Mouse (Mus musculus) embryonic facial prominence, embryonic 10.5 days (tissue): ENCODE measurements around the gene Irf2. TPM values are rescaled to one million over a fixed set of nuclear protein-coding genes. Genes with fewer than 3 reads are reported as not detected.
A peak's percentile ranks its signal among the peaks of the same experiment; 100 is the strongest.

Experiments
- DNase-seq: peaks from one replicate; pipeline ENCODE4 v3.0.0-alpha.2; 2017; ENCODE audit warnings: low spot score
- H3K27ac ChIP-seq: fragments of 300-500 bp; sonication (generic); replicated peaks from 2 replicates; pipeline ENCODE4 v1.5.1; 2016; ENCODE audit warnings: mild to moderate bottlenecking
- H3K27me3 ChIP-seq: fragments of 300-500 bp; sonication (generic); replicated peaks from 2 replicates; pipeline ENCODE4 v1.6.1; 2016; ENCODE audit warnings: low read depth, mild to moderate bottlenecking; ENCODE audit not compliant: poor library complexity, severe bottlenecking
- H3K36me3 ChIP-seq: fragments of 300-500 bp; sonication (generic); replicated peaks from 2 replicates; pipeline ENCODE4 v1.6.1; 2016; ENCODE audit warnings: mild to moderate bottlenecking, moderate library complexity
- H3K4me1 ChIP-seq: fragments of 300-500 bp; sonication (generic); 2 replicates; pipeline ENCODE4 v1.6.1; 2016
- H3K4me3 ChIP-seq: fragments of 300-500 bp; sonication (generic); 2 replicates; pipeline ENCODE4 v1.5.1; 2016; ENCODE audit warnings: mild to moderate bottlenecking, moderate library complexity
- H3K9me3 ChIP-seq: fragments of 300-500 bp; sonication (generic); 2 replicates; pipeline ENCODE4 v1.6.1; 2016; ENCODE audit warnings: mild to moderate bottlenecking
- WGBS: fragments of 180-500 bp; shearing (Covaris S2); methylation state at CpG from one replicate; pipeline ENCODE4 v1.1.7; 2016; 5-methylcytosine and 5-hydroxymethylcytosine counted together
- polyA plus RNA-seq: library from polyadenylated mRNA; unstranded; fragments of >200 nt; fragmentation: Nextera tagmentation; extraction: Ambion mirVana; gene quantifications from 2 replicates; pipeline ENCODE4 v1.2.1, GENCODE M21; 2016

Irf2 gene
- polyA plus RNA-seq, 1 experiment from 2014 or later = 9.7 TPM

DNA sequence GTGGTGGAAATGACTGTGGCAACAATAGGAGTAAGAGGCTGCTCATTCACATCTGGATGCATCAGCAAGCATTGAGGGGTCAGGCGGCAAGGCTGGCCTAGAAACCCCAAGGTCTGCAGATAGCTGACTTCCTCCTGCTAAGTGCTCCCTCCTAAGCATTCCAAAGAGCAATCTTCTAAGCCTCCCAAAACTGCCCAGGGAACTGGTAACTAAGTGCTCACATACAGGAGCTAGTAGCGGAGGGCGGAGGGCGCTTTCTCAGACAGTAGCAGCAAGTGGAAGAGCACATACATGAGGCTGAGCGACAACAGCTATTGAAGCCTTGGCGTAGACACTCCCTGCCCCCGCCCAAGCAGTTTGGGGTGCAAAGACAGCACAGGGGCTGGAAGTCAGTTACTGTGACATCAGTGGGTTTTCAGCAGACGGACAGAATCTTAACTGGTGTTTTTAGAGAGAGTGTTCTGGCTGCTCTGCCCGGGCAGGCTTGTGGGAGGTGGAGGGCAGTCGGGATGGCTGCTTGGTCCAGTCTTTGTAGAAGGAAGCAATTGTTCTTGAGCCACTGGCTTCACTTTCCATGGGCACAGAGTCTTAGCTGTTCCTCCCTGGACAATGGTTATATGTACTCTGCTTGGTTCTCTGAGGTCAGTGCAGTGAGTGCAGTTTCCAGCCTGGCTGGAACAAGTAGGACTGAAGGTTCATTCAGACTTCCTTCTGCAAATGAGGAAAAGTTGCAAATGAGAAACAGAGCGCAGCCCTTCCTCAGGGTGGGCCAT is 30.1 kb downstream of the Irf2 start:
- no peaks in the 10 kb centered on the region for H3K27me3 ChIP-seq
- peak overlapping the region; percentile 69 for H3K27ac ChIP-seq
- peak; percentile 37 for DNase-seq
- H3K9me3 ChIP-seq = no peaks in the 10 kb centered on the region
- WGBS = 58% methylated on average over 11 of the region's 11 CpGs
- H3K4me1 ChIP-seq = peaks cover 34% of the 10 kb centered on the region
- no peaks in the 10 kb centered on the region; the same call in 1 of the 2 replicates for H3K36me3 ChIP-seq
- no peak overlapping the region for H3K4me3 ChIP-seq

DNA sequence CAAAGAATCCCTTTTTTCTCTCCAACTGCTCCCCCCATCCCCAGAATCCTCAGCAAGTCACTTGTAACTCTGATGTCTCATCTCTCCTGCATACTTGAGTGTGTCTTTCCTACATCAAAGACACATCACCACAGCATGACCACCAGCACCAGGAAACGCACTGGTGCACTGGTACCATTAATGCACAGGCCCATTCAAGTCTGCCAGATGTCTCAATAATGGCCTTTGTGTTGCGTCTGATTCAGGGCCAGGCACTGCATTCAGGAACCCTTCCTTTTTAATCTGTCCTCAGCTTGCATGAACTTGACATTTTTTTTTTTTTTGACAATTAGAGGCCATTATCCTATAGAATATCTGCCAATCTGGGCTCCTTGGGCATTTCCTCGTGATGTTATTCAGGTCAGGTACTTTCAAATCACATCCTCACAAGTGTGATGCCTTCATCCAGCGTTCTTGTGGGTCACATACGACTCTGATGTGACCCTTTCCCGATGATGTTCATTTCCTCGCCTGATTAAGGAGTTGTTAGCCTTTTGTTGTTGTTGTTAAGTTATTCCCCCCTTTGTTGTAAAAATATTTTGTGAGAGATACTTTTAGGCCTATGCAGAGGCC is 31.5 kb downstream of the Irf2 start:
- H3K27ac ChIP-seq = no peak overlapping the region

DNA sequence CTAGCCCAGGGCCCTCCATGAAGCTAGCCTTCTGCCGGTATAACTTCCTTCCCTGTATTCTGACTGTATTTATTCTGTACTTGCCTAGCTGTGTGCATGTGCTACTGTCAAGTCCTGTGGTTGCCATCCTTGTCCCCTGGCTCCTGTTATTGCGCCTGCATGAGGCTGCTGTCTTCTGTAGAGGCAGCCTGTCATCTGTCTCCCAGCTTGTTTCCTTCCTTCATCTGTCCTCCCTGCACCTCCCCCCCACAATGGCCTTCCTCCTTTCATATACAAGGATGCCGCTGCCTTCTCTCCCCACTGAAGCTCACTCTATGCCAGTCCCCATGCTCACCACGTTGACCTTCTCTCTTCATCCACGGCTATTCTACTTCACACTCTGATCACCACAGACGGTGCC is 33.3 kb downstream of the Irf2 start:
- Histone ChIP-seq H3K27ac (no peak overlapping the region), H3K9me3 (no peaks in the 10 kb centered on the region), H3K36me3 (no peaks in the 10 kb centered on the region; the same call in 1 of the 2 replicates), H3K27me3 (no peaks in the 10 kb centered on the region), H3K4me1 (peaks cover 34% of the 10 kb centered on the region), H3K4me3 (no peak overlapping the region)
- no peak for DNase-seq
- WGBS = 88% methylated on average over 6 of the region's 6 CpGs

More for the DNA sequence above, 31.5 kb downstream of the Irf2 start:
- 65% methylated on average over 7 of the region's 7 CpGs for WGBS
- Histone ChIP-seq H3K9me3 (no peaks in the 10 kb centered on the region), H3K4me1 (peaks cover 34% of the 10 kb centered on the region), H3K4me3 (no peak overlapping the region), H3K27me3 (no peaks in the 10 kb centered on the region), H3K36me3 (no peaks in the 10 kb centered on the region; the same call in 1 of the 2 replicates)
- DNase-seq = no peak

DNA sequence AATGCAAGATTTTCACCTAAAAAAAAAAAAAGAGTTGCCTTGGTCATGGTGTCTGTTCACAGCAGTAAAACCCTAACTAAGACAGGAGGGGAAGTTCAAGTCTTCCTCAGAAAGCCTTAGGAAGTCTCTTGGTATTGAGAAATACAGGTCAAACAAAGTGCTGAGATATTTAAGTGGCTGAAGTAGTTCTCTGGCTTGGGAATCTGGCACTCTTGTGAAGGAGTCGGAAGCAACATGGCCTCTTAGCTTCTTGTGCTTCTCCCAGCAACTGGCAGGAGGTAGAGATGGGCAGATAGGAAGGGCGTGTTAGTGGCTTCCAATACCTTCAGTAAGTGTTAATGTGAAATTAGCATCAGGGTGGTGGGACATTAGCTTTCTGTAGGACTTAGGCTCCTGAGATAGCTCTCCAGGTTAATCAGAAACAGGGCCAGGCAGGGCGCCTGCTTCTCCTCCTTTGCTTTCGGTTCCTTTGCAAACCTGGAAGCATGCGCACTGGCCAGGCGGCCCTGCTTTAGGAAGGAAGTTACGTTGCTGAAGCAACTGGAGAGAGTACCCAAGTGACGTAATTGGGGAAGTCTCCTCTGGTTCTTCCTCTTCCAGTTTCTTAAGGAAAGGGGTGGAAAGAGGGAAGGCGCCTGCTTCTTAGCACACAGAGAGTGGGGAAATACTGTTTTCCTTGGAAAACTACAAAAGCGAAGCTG is 38.4 kb downstream of the Irf2 start:
- Histone ChIP-seq H3K4me1 (0 out of 2 replicates have a peak, but pooled peaks cover 1% of the 10 kb centered on the region), H3K36me3 (peaks cover 7% of the 10 kb centered on the region), H3K4me3 (no peak overlapping the region), H3K27ac (no peak overlapping the region), H3K27me3 (no peaks in the 10 kb centered on the region), H3K9me3 (no peaks in the 10 kb centered on the region)
- DNase-seq = no peak
- 91% methylated on average over 10 of the region's 10 CpGs for WGBS

DNA sequence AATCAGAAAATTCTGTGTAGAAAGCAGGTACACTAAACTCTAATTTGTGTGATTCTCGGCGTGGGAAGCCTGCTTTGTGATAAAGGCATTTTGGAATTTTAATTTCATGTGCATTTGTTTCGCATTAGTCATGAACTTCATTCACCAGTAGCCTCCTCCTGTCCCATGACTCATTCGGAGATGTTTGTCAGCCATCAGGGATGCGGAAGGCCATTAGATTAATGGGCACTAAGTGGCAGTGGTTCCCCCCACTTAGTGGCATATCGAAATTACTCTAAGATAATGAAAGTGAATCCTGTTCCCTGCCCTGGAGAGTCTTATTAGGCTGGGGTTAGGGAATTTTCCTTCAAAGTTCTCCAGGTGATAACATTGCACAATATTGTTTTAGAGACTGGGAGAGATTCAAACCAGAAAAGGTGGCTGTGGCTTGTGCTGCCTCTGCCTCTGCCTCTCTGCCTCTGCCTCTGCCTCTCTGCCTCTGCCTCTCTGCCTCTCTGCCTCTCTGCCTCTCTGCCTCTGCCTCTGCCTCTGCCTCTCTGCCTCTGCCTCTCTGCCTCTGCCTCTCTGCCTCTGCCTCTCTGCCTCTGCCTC is 41.6 kb downstream of the Irf2 start:
- DNase-seq = no peak
- Histone ChIP-seq H3K4me1 (no peaks in the 10 kb centered on the region; the same call in 1 of the 2 replicates), H3K27ac (no peak overlapping the region), H3K9me3 (no peaks in the 10 kb centered on the region), H3K36me3 (peaks cover 7% of the 10 kb centered on the region), H3K27me3 (no peaks in the 10 kb centered on the region), H3K4me3 (no peak overlapping the region)
- WGBS = 89% methylated on average over 6 of the region's 6 CpGs

DNA sequence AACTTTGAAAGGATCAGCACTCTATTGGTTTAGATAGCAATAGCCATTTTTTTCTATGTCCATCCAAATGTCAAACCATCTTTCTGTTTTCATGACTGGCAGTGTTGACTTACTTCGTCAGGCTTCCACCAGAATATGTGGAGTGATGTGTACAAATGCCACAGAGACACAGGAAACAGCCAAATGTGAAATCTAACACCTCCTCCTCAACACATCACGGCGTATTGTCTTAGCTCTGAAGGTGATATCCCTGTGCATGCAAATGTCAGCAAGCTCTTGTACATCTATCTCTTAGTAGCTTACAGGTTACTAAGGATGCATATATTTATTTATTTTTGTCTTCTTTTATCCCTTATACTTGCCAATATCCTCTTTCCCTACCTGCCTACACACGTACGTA is 42.7 kb downstream of the Irf2 start:
- no peaks in the 10 kb centered on the region for H3K27me3 ChIP-seq
- no peaks in the 10 kb centered on the region for H3K9me3 ChIP-seq
- WGBS = 90% methylated on average over 5 of the region's 5 CpGs
- no peak overlapping the region for H3K4me3 ChIP-seq
- H3K36me3 ChIP-seq = peaks cover 7% of the 10 kb centered on the region
- no peak for DNase-seq
- H3K27ac ChIP-seq = no peak overlapping the region
- H3K4me1 ChIP-seq = no peaks in the 10 kb centered on the region; the same call in 1 of the 2 replicates

DNA sequence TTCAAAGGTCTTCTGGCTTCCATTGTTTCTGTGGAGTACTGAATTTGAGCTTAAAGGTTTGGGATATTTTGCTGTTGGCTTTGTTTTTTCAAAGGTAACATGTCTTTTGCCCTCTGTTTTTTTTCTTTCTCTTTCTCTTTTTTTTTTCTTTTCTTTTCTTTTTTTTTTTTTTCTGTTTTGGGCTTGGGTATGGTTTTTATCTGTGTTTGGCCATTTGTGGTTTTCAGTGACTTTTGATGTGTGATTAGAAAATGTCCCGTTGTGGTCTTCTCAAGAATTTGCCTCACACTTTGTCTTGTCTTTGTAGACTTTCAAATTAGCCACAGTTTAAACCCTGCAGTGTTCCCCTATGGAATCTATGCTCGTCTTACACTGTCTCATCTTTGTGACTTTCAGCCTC is 45.5 kb downstream of the Irf2 start:
- no peak overlapping the region for H3K4me3 ChIP-seq
- no peaks in the 10 kb centered on the region for H3K27me3 ChIP-seq
- H3K4me1 ChIP-seq = no peaks in the 10 kb centered on the region; the same call in 1 of the 2 replicates
- DNase-seq = no peak
- peaks cover 2% of the 10 kb centered on the region for H3K36me3 ChIP-seq
- H3K27ac ChIP-seq = no peak overlapping the region
- H3K9me3 ChIP-seq = 0 out of 2 replicates have a peak, but pooled peaks cover 3% of the 10 kb centered on the region
- 62% methylated on average over 2 of the region's 2 CpGs for WGBS

DNA sequence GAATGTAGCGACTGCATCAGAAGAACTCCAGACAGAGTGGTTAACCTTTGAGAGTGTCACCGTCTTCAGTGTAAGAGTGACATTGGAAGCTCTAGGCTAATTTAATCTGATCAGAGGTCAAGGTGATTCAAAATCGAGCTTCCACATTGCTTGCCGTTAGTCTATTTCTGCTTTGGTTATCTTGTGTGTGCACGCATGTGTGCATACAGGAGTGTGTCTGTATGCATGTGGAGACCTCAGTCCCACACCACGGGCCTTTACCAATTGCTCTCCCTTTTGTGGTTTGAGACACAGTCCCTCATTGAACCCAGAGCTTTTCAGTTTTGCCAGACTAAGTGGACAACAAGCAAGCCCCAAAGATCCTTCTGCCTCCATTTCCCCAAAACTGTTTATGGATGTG is 46.4 kb downstream of the Irf2 start:
- Histone ChIP-seq H3K9me3 (0 out of 2 replicates have a peak, but pooled peaks cover 3% of the 10 kb centered on the region), H3K27me3 (no peaks in the 10 kb centered on the region), H3K27ac (no peak overlapping the region), H3K4me3 (no peak overlapping the region), H3K4me1 (peaks cover 2% of the 10 kb centered on the region; the same call in 1 of the 2 replicates), H3K36me3 (no peaks in the 10 kb centered on the region)
- DNase-seq = no peak
- 86% methylated on average over 6 of the region's 6 CpGs for WGBS

DNA sequence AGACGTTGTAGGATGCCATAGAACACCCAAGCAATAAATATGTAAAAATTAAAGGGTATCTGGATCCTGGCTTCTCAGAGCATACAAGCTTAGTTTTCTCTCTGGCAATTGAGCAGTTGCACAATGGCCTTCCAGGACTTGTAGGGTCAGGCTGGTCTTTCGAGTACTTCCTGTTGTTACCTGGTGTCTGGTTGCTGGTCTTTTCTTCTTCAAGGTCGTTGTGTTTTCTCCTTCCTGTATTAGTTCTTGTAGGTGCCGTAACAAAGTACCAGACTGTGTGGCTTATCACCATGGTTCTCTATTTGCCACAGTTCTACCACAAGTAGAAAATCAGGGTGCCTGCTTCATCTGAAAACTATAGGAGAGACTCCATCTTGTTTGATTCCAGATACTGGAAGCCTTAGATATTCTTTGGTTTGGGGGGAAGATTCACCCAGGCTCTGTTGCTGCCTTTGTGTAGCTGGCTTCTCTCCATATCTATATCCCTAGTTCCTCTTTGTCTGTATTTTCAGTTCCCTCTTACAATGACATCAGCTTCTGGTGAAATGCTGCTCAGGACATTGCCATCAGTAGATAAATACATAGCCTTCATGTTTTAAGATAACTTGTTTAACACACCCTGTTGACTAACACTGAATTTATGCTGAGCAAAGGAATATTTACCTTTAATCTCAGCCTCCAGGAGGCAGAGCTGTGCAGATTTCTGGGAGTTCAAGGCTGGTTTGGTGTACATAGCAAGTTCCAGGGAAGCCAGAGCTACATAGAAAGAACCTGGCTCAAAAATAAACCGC is 49.8 kb downstream of the Irf2 start:
- 91% methylated on average over 5 of the region's 5 CpGs for WGBS

DNA sequence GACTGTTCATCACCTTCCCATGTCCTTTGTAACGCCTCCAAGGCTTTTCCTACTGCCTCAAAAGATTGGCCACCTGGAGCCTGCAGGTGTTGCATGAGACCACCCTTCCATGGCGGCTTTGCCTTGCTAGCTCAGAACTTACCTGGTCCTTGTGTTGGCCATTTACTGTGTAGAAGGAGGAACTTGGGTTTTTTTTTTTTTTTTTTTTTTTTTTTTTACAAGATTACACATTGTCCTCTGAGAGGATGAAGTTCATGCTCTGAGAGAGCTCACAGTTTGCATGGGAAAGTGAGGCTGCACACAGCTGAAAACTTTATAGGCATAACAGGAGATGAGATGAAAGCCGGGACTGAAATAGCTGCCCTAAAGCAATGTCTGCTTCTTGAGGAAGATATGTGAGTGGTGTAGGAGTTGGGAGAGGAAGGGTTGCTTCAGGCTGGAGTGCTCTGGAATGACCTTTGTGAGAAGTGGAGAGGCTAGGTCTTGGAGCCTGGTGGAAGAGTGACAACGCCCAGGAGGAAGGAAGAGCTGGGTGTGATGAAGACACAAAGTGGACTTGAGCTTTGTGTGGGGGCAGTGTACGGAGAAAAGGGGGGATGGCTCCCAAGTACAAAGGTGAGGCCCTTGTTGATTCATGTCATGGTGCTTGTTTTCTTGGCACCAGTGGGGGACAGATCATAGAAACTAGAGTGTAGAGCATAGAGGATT is 52.3 kb downstream of the Irf2 start:
- 84% methylated on average over 5 of the region's 5 CpGs for WGBS

More for the DNA sequence above, 49.8 kb downstream of the Irf2 start:
- H3K27me3 ChIP-seq = no peaks in the 10 kb centered on the region
- 0 out of 2 replicates have a peak, but pooled peaks cover 3% of the 10 kb centered on the region for H3K9me3 ChIP-seq
- 0 out of 2 replicates have a peak, but pooled peaks cover 2% of the 10 kb centered on the region for H3K4me1 ChIP-seq
- 0 out of 2 replicates have a peak, but pooled peaks cover 2% of the 10 kb centered on the region for H3K36me3 ChIP-seq
- DNase-seq = no peak
- H3K4me3 ChIP-seq = no peak overlapping the region
- no peak overlapping the region for H3K27ac ChIP-seq

DNA sequence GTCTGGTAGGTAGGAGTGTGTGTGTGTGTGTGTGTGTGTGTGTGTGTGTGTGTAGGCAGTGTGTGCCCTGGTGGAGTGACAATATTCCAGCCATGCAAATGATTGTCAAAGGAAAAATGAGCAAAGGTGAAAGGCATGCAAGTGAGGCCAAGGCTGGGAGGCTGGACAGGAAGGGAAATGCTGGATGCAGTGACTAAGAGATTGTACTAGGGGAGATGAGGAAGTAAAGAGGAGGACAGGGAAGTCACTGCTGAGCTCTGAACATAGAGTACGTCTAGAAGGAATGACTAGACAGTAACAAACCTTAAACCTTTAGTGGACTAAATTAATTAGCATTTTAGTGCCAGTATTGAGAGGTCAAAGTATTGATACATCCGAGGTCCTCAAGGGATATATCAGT is 53.1 kb downstream of the Irf2 start:
- H3K4me3 ChIP-seq = no peak overlapping the region
- 0 out of 2 replicates have a peak, but pooled peaks cover 2% of the 10 kb centered on the region for H3K4me1 ChIP-seq
- no peak overlapping the region for H3K27ac ChIP-seq
- peaks cover 17% of the 10 kb centered on the region for H3K36me3 ChIP-seq
- H3K9me3 ChIP-seq = 0 out of 2 replicates have a peak, but pooled peaks cover 3% of the 10 kb centered on the region
- DNase-seq = no peak
- no peaks in the 10 kb centered on the region for H3K27me3 ChIP-seq
- 79% methylated on average over 2 of the region's 2 CpGs for WGBS

More for the DNA sequence above, 52.3 kb downstream of the Irf2 start:
- Histone ChIP-seq H3K4me1 (0 out of 2 replicates have a peak, but pooled peaks cover 2% of the 10 kb centered on the region), H3K4me3 (no peak overlapping the region), H3K27me3 (no peaks in the 10 kb centered on the region), H3K27ac (no peak overlapping the region), H3K36me3 (peaks cover 9% of the 10 kb centered on the region; the same call in 1 of the 2 replicates), H3K9me3 (0 out of 2 replicates have a peak, but pooled peaks cover 3% of the 10 kb centered on the region)
- DNase-seq = no peak
